Mouse (Mus musculus) gastrocnemius, adult 18-20 months (tissue): ENCODE measurements around the gene A130010J15Rik. TPM values are rescaled to one million over a fixed set of nuclear protein-coding genes. Genes with fewer than 3 reads are reported as not detected.

ENCODE experiments used
- DNase-seq: peaks from one replicate; pipeline ENCODE4 v3.0.0; 2021; ENCODE audit warnings: low spot score
- total RNA-seq, 2 experiments: library from RNA; stranded (reverse); gene quantifications; 2 replicates each; pipeline ENCODE4 v1.2.3; 2021

The A130010J15Rik gene
- total RNA-seq, 2 experiments from 2014 or later: 2.9 to 3.9 TPM

DNA sequence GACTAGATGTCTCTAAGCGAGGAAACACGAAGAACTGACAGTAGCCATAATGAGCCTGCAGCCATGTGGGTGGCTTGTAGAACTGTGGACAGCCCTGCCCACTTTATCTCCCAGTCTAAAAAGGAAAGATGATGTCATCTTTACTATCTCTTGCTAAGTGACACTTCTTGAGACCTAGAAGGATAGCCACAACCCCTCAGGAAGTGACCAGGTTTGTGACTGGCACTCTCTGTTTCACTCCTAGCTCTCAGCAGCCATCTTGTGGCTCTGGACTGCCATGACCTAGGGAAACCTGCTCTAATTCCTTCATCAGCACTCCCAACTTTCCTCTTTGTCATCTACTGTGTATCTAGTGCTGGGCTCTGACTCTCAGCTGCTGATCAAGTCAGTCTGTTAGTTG, 30.5 kb downstream of the A130010J15Rik start:
- no peak for DNase-seq

DNA sequence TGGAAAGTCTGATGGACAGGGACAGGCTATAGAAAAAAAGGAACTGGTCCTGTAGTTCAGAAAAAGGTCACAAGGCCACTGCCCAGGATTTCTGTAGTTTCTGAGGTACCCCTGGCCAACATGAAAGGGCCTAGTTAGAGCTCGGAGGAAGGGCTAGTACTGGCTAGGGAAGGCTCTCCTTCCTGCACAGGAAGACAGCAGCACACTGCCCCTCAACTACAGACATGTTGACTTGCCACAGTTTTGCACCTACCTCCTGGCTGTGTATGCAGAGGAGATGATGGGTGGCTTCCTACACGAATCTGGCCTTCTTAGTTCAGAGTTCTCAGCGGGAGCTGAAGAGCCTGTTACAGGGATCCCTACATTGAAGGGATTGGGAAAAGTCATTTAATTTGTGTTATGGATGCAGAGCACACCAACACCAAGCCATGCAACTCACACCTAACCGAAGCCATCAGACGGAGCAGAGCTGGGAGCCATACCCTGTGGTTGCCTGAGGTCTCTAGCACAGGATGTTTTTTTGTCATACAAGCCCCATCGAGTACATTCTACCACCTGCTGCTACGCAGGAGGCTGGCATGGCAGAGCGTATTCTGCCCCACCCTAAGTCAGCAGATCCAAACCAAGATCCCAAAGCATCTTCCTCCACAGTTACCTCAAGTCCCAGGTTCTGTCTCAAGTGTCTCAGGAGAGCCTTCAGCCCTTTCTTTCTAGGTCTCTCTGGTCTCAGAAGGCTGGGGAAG, 33.0 kb downstream of the A130010J15Rik start:
- DNase-seq: no peak

DNA sequence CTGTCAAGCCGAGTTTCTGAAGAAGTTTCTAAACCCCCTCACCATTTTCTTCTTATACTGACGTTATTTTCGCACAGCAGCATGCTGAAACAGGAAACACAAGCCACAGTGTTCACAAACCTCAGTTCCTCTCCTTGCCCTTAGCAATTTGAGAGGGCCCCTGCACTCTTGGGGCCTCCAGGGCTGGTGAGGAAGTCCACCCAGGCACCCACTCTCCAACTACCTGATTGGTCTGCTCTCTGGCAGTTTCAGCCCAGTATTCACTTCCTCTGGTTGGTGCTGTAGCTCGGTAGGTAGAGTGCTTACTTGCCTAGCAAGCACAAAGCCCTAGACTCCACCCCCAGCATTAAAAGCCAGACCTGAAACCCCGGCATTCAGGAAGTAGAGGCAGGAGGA, 33.5 kb downstream of the A130010J15Rik start, which contains the start of gene Traf3ip3:
Gene Traf3ip3, minus strand, starts transcription at position 321 of the 396 bp plus-strand sequence.
- no peak for DNase-seq

DNA sequence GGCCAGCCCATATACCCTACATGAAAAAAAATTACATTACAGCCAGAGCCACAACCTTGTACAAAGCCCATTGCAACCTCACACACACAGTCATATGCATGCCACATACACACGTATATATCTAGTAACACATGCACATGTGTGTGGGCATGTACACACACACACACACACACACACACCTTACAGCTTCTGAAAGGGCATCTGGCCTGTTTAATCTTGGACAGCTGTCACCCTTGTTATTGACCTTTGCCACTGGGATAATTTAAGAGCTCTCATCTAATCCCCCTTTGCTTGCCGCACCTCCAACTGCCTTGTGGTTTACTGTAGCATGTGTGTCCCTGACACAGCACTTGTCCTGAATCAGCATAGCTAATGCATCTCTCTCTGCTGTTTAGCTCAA, 36.0 kb downstream of the A130010J15Rik start:
- DNase-seq: no peak

DNA sequence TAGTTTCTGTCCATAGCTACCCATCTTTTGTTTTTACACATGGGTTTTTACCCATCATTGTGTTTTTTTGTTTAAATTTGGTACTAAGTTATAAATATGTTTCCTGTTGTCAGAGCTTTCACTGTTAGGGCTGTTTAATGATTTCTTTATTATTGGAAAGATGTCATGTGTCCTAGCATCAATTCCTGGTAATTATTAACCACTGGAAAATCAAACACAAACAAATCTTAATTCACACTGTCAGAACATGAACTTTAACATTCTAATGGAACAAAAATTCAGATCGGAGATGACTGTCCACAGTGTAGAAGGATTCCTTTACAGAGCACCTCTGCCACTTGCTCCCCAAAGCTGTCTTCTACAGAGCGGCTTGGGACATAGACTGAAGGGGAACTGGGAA, 37.6 kb downstream of the A130010J15Rik start:
- DNase-seq: no peak

DNA sequence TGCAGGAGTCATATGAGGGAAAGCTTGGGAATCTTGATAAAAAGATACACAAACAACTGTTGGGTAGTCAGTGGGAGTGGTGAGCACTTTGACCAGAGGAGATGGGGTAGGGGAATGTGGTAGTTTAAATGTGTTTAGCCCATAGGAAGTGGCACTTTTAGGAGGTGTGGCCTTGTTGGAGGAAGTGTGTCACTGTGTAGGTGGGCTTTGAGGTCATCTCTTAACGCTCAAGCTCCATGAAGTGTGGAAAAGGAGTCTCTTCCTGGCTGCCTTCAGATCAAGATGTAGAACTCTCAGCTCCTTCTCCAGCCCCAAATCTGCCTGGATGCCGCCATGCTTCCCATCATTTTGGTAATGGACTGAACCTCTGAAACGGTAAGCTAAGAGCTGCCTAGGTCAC, 39.7 kb downstream of the A130010J15Rik start, which contains the start of gene Lamb3:
Gene Lamb3, plus strand, starts transcription at position 197 of the 400 bp plus-strand sequence.
- no peak for DNase-seq

DNA sequence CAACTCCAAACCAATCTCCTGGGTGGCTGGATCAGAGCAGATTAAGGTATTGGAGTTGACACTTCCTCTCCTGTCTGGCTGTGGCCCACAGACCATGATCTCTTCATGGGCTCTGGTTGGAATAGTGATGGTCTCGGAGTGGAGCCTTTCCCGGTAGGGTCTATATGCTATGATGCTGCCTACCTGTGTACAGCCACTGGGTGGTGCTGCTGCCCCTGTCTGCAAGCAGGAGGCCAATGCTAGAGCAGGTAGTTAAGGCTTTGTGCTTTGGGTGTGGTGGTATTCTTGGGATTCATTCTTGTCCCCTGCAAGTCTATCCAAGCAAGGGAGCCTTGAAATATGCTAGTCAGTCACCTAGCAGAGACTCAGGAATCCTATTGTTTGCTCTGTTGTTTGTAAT, 40.3 kb downstream of the A130010J15Rik start:
- DNase-seq: peak; percentile 30

DNA sequence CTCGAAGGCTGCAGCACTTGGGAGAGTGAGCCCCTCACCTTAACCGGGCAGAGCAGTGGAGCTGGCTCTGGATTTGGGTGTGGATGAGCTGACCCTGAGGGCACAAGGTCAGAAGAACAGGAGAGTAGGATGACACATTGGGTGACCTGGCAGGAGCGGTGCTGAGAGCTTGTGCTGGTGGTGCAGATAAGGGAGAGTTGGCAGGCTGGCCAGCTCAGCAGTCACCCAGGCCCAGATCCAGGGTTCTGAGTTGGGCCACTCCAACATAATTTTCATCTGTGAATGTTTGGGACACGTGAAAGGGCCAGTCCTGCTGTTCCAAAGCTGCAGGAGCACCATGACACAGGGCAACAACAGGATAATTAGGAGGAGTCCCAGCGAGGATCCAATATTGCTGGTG, 43.5 kb downstream of the A130010J15Rik start:
- no peak for DNase-seq

DNA sequence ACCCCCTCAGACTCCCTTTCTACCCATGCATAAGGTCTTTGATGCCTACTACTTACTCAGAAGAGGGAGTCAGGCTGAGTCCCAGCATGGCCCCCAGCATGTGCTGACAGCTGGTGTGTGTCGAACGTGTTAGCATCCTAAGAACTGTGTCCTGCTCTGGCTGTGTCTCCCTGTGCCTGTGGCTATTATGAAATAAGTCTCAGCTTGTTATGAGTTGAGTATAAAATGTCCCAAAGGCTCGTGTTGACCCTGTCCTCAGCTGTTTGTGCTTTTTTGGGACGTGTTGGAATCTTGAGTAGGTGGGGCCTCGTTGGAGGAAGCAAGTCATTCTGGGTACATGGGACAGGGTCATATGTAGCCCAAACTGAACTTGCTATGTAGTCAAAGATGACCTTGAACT, 46.2 kb downstream of the A130010J15Rik start:
- DNase-seq: no peak

DNA sequence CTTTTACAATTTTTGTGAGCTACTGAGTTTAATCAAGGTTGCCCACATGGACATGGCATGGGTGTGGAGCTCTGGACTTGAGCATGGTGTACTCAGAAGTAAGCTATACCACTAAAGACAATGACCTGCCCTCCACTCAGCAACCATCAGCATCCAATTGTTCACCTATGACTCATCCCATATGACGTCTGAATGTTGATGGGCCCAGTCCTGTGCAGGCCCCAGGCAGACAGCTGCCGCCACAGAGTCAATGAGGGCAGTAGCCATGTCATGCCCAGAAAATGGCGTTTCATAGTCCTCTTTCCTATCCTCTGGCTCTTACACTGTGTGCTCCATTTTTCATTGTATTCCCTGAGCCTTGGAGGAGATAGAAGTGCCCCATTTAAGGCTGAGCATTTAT, 48.2 kb downstream of the A130010J15Rik start:
- DNase-seq: no peak

DNA sequence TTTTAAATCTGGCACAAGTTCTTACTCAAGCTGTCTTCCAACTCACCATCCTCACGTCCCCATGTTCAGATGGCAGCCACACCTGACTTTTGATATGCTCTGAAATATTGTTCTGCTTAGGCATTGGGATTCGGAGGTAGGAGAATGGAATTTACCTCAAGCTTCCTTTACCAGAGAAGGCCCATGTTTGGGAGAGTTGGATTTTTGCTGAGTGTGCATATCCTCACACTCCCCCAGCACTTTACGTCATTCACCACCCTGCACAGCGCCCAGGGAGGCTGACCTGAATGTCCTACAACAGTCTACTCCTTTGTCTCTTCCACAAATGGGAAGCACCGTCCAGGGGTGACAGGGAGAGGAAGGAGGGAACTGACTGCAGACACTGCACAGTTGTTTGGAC, 52.6 kb downstream of the A130010J15Rik start:
- DNase-seq: no peak

DNA sequence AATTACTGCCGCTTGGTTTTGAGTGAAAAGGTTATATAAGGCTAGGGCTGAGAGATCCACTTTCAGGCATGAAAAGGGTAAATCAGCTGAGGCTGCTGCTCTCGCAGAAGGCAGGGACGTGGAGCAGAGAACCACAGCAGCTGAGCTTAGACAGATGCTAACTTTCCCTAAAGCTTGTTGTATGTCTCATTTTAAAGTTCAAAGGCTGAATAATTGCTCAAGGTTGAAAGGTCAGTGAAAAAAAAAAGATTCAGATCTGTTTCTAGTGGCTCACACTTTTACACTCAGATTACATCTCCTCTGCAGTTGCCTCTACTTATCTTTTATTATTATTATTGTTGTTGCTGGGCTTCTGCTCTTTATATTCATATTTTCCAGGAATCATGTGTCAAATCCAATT, 57.7 kb downstream of the A130010J15Rik start:
- DNase-seq: no peak

DNA sequence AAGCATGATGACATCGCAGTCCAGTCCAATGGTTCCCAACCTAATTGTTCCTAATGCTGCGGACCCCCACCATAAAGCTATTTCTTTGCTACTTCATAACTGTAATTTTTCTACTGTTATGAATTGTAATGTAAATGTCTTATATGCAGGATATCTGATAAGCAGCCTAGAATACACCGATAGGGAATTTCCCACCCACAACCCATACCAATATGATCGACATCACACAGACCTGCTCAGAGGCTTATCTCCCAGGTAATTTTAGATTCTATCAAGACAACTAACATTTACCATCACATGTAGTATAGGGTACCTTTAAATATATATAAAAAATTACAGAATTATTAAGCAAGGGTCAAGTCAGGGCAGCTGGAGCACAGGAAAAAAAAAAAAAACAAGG, 58.3 kb downstream of the A130010J15Rik start:
- no peak for DNase-seq

DNA sequence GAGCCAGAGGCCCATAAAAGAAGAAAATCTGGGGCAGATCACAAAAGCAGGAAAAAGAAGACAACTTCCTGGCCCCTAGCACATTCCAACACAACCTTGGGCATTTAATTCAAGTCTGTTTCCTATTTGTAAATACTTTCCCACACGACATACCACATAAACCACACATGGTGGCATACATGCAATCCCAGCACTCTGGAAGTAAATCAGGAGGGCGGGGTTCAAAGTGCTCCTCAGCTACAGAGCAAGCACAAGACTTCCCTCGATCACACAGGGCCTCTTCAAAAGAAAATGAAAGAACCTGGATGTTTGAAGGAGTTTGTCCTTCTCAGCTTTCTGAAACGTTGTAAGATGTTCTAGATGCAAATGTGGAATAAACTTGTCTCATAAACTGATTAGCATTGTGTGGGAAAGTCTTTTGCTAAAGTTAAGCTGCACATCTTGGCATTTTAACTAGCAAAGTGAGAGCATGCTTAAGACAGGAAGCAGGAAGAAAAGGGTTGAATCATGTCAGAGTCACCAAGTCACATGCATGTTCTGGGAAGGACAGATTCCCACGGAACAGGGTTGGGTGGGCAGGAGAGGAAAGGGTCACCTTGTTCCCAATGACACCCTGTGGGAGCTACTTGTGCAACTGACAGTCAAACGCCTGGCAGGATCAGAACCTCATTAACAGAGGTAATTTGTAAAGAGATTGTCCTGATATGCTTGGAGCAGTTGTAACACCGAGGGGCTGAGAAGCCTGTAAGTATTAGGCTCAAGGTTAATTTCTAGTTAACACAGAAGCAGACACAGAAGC, 59.1 kb downstream of the A130010J15Rik start:
- DNase-seq: no peak

Other genes starting within 250 kb of the A130010J15Rik start
- gene Syt14, start 132.3 kb upstream of the A130010J15Rik start, total RNA-seq: under 1 TPM; 0.16 to 0.24 TPM
- gene Diexf, start 37.8 kb upstream of the A130010J15Rik start, total RNA-seq: 1 to 10 TPM; 6.5 to 6.7 TPM
- under 1 TPM; 0.53 to 0.88 TPM for gene Irf6, start 14.9 kb upstream of the A130010J15Rik start, total RNA-seq
- 1 to 10 TPM in 1 of 2 experiments, under 1 TPM in 1; 0.55 to 1.9 TPM for gene Traf3ip3, start 33.7 kb downstream of the A130010J15Rik start, total RNA-seq
- 1 to 10 TPM; 2.4 to 3.2 TPM for gene Lamb3, start 39.7 kb downstream of the A130010J15Rik start, total RNA-seq
- gene Hsd11b1, start 96.0 kb downstream of the A130010J15Rik start, total RNA-seq: 1 to 10 TPM; 5.3 to 9.5 TPM
- gene G0s2, start 105.2 kb downstream of the A130010J15Rik start, total RNA-seq: 10 to 100 TPM; 10.7 to 19.6 TPM
- under 1 TPM in 1 of 2 experiments, not detected in 1; 0.40 TPM for gene Camk1g, start 202.3 kb downstream of the A130010J15Rik start, total RNA-seq